Mouse (Mus musculus) erythroblast, embryonic 14.5 days (primary cell): Measurements from ENCODE around the gene Fcer2a.

Source experiments
- GATA1 ChIP-seq: IDR thresholded peaks from 2 replicates; pipeline ENCODE4 v1.6.1; 2012; ENCODE audit warnings: low read length, inconsistent platforms, mixed read lengths
- TAL1 ChIP-seq: IDR thresholded peaks from 3 replicates; pipeline ENCODE4 v1.6.1; 2012; ENCODE audit warnings: low read length, inconsistent platforms, mixed read lengths

DNA sequence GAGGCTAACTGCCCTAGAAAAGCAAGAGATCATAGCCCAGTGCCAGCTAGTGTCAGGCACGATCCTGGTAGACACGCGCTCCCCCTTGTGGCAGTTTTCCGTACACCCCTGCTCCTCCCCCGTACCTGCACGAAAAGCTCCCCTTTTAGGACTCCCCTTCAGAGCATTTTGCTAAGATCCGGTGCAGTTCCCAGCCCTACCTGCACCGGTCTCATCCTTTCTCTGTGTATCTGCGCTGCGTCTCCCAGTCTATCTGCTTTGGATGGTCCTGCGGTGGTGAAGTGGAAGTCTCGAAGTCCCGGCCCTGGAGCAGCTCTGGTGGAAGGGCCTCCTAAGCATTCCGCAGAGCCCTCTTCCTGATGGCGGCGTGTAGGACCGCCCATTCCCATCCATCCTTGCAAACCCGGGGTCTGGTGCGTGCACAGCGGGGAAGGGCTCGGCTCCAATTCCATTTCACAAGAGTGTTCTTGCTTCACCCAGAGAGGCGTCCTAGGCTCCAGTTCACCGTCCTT lies 21.9 kb downstream of the Fcer2a start, which contains the start of gene Fcor:
- no peak for TF ChIP-seq TAL1
- TF ChIP-seq GATA1, result no peak
